Mouse (Mus musculus): ENCODE data around the gene Oaz3. TPM values are rescaled to one million over a fixed set of nuclear protein-coding genes. Genes with fewer than 3 reads are reported as not detected.

Gene Oaz3
- polyA plus RNA-seq, 1 experiment from 2014 or later: 0.23 TPM

- Histone ChIP-seq H3K36me3 (no peaks in the 10 kb centered on the region), H3K9ac (no peak overlapping the region), H3K27me3 (peaks cover 30% of the 10 kb centered on the region), H3K4me3 (no peak overlapping the region), H3K27ac (no peak overlapping the region), H3K4me2 (no peak overlapping the region), H3K4me1 (replicated peaks) (peaks cover 25% of the 10 kb centered on the region), H3K9me3 (replicated peaks) (no peaks in the 10 kb centered on the region)
- WGBS: 48% methylated on average over 8 of the region's 8 CpGs
- ATAC-seq (replicated peaks; ENCODE audit: insufficient number of reproducible peaks, insufficient read depth, low FRiP score, low read depth): no peak
These were observed 32.8 kb upstream of the Oaz3 start for GRCm38 (mm10) chr3:94476301-94477035.

GRCm38 (mm10) chr3:94473567-94474232, 30.0 kb upstream of the Oaz3 start:
- Histone ChIP-seq H3K9me3 (replicated peaks) (no peaks in the 10 kb centered on the region), H3K36me3 (no peaks in the 10 kb centered on the region), H3K9ac (no peak overlapping the region), H3K4me1 (replicated peaks) (peaks cover 25% of the 10 kb centered on the region), H3K27ac (peak overlapping the region; percentile 53; the same call in 1 of the 2 replicates), H3K4me2 (no peak overlapping the region), H3K27me3 (peaks cover 4% of the 10 kb centered on the region), H3K4me3 (no peak overlapping the region)
- no peak for ATAC-seq (replicated peaks; ENCODE audit: insufficient number of reproducible peaks, insufficient read depth, low FRiP score, low read depth)
- 30% methylated on average over 5 of the region's 5 CpGs for WGBS

- H3K27ac ChIP-seq: peak overlapping the region; percentile 53
- H3K27me3 ChIP-seq: no peaks in the 10 kb centered on the region
- H3K36me3 ChIP-seq: no peaks in the 10 kb centered on the region
- H3K4me2 ChIP-seq: peak overlapping the region; percentile 65
- H3K9ac ChIP-seq: no peak overlapping the region
- ATAC-seq (replicated peaks; ENCODE audit: insufficient number of reproducible peaks, insufficient read depth, low FRiP score, low read depth): no peak
- 37% methylated on average over 10 of the region's 10 CpGs for WGBS
- H3K4me1 ChIP-seq (replicated peaks): peaks cover 23% of the 10 kb centered on the region
- no peak overlapping the region for H3K4me3 ChIP-seq
- no peaks in the 10 kb centered on the region for H3K9me3 ChIP-seq (replicated peaks)
These were observed 29.4 kb upstream of the Oaz3 start for GRCm38 (mm10) chr3:94473115-94473505.

GRCm38 (mm10) chr3:94472447-94473114, 28.9 kb upstream of the Oaz3 start:
- 0 out of 2 replicates have a peak overlapping the region, but pooled peaks have one; percentile 7 for H3K9ac ChIP-seq
- H3K36me3 ChIP-seq: no peaks in the 10 kb centered on the region
- peak; percentile 72 for ATAC-seq (replicated peaks; ENCODE audit: insufficient number of reproducible peaks, insufficient read depth, low FRiP score, low read depth)
- H3K27me3 ChIP-seq: no peaks in the 10 kb centered on the region
- H3K4me3 ChIP-seq: peak overlapping the region; percentile 37
- peaks cover 23% of the 10 kb centered on the region for H3K4me1 ChIP-seq (replicated peaks)
- peak overlapping the region; percentile 65 for H3K4me2 ChIP-seq
- H3K27ac ChIP-seq: peak overlapping the region; percentile 53
- WGBS: 12% methylated on average over 28 of the region's 28 CpGs
- H3K9me3 ChIP-seq (replicated peaks): no peaks in the 10 kb centered on the region

GRCm38 (mm10) chr3:94468931-94469330, 25.2 kb upstream of the Oaz3 start:
- H3K27me3 ChIP-seq: no peaks in the 10 kb centered on the region
- no peaks in the 10 kb centered on the region for H3K36me3 ChIP-seq
- H3K27ac ChIP-seq: no peak overlapping the region
- 56% methylated on average over 3 of the region's 3 CpGs for WGBS
- H3K4me1 ChIP-seq (replicated peaks): peaks cover 18% of the 10 kb centered on the region
- no peak overlapping the region for H3K4me2 ChIP-seq
- no peaks in the 10 kb centered on the region for H3K9me3 ChIP-seq (replicated peaks)
- H3K9ac ChIP-seq: no peak overlapping the region
- H3K4me3 ChIP-seq: no peak overlapping the region
- ATAC-seq (replicated peaks; ENCODE audit: insufficient number of reproducible peaks, insufficient read depth, low FRiP score, low read depth): no peak

GRCm38 (mm10) chr3:94465632-94466430, 22.1 kb upstream of the Oaz3 start:
- Histone ChIP-seq H3K27me3 (no peaks in the 10 kb centered on the region), H3K27ac (no peak overlapping the region), H3K4me1 (replicated peaks) (no peaks in the 10 kb centered on the region), H3K9ac (no peak overlapping the region), H3K9me3 (replicated peaks) (no peaks in the 10 kb centered on the region), H3K36me3 (no peaks in the 10 kb centered on the region), H3K4me2 (no peak overlapping the region), H3K4me3 (no peak overlapping the region)
- WGBS: 77% methylated on average over 13 of the region's 13 CpGs
- no peak for ATAC-seq (replicated peaks; ENCODE audit: insufficient number of reproducible peaks, insufficient read depth, low FRiP score, low read depth)

- 52% methylated on average over 11 of the region's 11 CpGs for WGBS
- Histone ChIP-seq H3K4me3 (no peak overlapping the region), H3K36me3 (no peaks in the 10 kb centered on the region), H3K27ac (no peak overlapping the region), H3K9ac (no peak overlapping the region), H3K27me3 (no peaks in the 10 kb centered on the region), H3K4me2 (no peak overlapping the region), H3K4me1 (replicated peaks) (no peaks in the 10 kb centered on the region), H3K9me3 (replicated peaks) (no peaks in the 10 kb centered on the region)
- ATAC-seq (replicated peaks; ENCODE audit: insufficient number of reproducible peaks, insufficient read depth, low FRiP score, low read depth): no peak
These were observed 20.3 kb upstream of the Oaz3 start for GRCm38 (mm10) chr3:94463926-94464578.

- H3K9ac ChIP-seq: no peak overlapping the region
- ATAC-seq (replicated peaks; ENCODE audit: insufficient number of reproducible peaks, insufficient read depth, low FRiP score, low read depth): no peak
- no peak overlapping the region for H3K27ac ChIP-seq
- no peaks in the 10 kb centered on the region; the same call in 1 of the 2 replicates for H3K27me3 ChIP-seq
- no peak overlapping the region for H3K4me3 ChIP-seq
- no peak overlapping the region for H3K4me2 ChIP-seq
- WGBS: 82% methylated on average over 2 of the region's 2 CpGs
- H3K4me1 ChIP-seq (replicated peaks): 0 out of 2 replicates have a peak, but pooled peaks cover 4% of the 10 kb centered on the region
- no peaks in the 10 kb centered on the region for H3K36me3 ChIP-seq
- no peaks in the 10 kb centered on the region for H3K9me3 ChIP-seq (replicated peaks)
These were observed 16.1 kb upstream of the Oaz3 start for GRCm38 (mm10) chr3:94459834-94460233.

GRCm38 (mm10) chr3:94457055-94457454, 13.3 kb upstream of the Oaz3 start:
- Histone ChIP-seq H3K36me3 (no peaks in the 10 kb centered on the region), H3K27me3 (no peaks in the 10 kb centered on the region; the same call in 1 of the 2 replicates), H3K9me3 (replicated peaks) (no peaks in the 10 kb centered on the region), H3K4me3 (no peak overlapping the region), H3K4me2 (peak overlapping the region; percentile 58; the same call in 1 of the 2 replicates), H3K9ac (peak overlapping the region; percentile 43; the same call in 1 of the 2 replicates), H3K27ac (no peak overlapping the region), H3K4me1 (replicated peaks) (0 out of 2 replicates have a peak, but pooled peaks cover 4% of the 10 kb centered on the region)
- ATAC-seq (replicated peaks; ENCODE audit: insufficient number of reproducible peaks, insufficient read depth, low FRiP score, low read depth): no peak
- WGBS: 69% methylated on average over 3 of the region's 3 CpGs

- WGBS: 1% methylated on average over 12 of the region's 12 CpGs
- Histone ChIP-seq H3K36me3 (no peaks in the 10 kb centered on the region), H3K4me3 (peak overlapping the region; percentile 45), H3K27me3 (no peaks in the 10 kb centered on the region; the same call in 1 of the 2 replicates), H3K4me2 (peak overlapping the region; percentile 58), H3K4me1 (replicated peaks) (0 out of 2 replicates have a peak, but pooled peaks cover 4% of the 10 kb centered on the region), H3K9me3 (replicated peaks) (no peaks in the 10 kb centered on the region), H3K9ac (peak overlapping the region; percentile 43; the same call in 1 of the 2 replicates), H3K27ac (no peak overlapping the region)
- ATAC-seq (replicated peaks; ENCODE audit: insufficient number of reproducible peaks, insufficient read depth, low FRiP score, low read depth): peak; percentile 85
These were observed 12.8 kb upstream of the Oaz3 start for GRCm38 (mm10) chr3:94456529-94457000.

All from heart, embryonic 15.5 days (tissue).